Mouse (Mus musculus): ENCODE measurements at regions not wholly inside any gene's neighbourhood (a gene's known extent, or its start where the extent isn't known, plus 50 kb on each side); places are given as distances from the start of the nearest gene placed in this dataset.

- no peak for DNase-seq (ENCODE audit: low read depth)
Measured at GRCm38 (mm10) chr1:90506582-90506981, 96.2 kb upstream of the Cops8 start.

- DNase-seq (ENCODE audit: low read depth), result no peak
Measured at GRCm38 (mm10) chr1:90509371-90509770, 93.4 kb upstream of the Cops8 start.

DNA sequence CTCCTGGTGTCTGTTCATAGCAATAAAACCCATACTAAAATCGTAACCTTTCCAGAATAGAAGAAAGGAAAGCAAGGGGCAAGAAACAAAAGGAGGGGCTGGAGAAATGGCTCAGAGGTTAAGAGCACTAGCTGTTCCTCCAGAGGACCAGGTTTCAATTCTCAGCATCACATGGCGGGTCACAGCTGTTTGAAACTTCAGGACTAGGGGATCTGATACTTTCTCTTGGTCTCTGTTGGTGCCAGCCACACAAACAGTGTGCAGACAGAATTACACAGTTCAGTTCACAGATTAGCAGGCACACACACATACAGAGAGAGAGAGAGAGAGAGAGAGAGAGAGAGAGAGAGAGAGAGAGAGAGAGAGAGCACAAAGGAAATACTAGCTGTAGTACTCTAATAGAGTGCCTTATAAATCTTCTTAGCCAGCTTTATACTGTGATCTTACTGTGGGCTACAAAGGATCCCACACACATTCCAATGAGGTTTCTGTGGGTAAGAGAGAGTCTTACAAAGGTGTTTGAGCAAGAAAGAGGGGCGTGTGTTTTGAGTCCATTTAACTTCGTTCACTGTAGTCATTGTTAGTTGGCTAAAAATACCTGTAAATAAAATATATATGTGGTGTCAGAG, 89.2 kb upstream of the Cops8 start:
- no peak for DNase-seq (ENCODE audit: low read depth)

GRCm38 (mm10) chr1:90514176-90514575, 88.6 kb upstream of the Cops8 start:
- no peak for DNase-seq (ENCODE audit: low read depth)

GRCm38 (mm10) chr1:90518584-90519265, 84.1 kb upstream of the Cops8 start:
- DNase-seq (ENCODE audit: low read depth), result no peak

DNA sequence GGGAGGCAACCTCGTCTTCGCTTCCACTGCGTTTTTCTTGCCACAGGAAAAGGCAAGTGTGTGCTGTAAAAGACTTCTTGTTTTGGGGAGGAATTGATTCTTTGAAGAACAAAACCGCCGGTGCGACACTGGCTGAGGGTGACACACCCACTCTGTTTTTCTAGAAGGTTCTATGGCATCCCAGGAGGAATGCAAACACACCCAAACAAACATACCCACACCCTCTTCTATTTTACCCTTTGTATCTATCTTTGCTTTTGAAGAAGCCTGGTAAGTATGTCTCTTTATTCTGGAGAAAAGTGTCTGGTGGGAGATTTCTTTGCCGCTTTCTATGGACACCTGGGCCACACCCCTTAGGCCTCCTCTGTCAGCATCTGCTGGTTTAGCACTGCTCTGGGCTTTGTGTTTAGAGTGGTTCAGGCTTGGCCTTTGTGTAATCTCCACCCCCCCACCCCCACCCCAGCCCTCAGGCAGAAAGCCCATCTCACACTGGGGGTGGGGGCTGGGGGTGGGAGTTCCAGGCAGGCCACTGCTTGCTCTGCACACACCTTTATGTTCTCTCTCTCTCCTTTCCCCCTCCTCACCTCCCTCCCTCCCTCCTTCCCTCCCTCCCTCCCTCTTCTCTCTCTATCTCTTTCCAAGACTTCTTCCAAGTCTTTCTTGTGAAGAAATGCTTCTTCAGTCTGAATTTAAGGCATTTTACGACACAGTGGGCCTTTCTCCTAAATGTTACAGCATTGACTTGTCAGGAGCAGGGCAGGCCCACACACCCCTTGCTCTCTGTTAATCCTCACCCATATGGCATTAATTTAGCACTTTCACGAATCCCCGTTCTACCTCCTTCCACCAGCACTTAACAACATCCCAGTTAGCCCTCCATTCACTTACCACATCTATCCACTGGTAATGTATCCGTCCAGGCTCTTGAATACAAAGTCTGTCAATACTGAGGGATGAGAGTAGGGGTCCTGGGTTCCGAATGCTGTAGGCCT, 83.2 kb upstream of the Cops8 start:
- no peak for DNase-seq (ENCODE audit: low read depth)

DNA sequence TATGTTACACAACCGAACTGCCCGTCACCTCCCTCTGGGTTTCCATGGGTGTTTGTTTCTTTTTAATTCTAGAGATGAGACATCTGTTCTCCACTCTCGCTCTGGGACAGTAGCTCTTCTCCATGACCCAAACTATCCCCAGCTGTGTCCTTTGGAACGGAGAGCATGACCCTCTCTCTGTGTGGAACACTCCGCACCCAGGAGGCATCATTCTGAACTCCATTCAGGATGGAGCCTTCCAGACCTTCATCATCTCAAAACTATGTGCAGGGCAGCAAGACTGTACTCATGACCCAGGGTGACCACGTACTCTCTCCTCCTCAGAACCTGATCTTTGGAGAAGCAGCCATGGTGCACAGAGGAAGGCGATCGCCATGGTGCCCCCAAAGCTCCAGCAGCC, 80.5 kb upstream of the Cops8 start:
- no peak for DNase-seq (ENCODE audit: low read depth)

- DNase-seq (ENCODE audit: low read depth), result no peak
Measured at GRCm38 (mm10) chr1:90524641-90525220, 78.0 kb upstream of the Cops8 start.

- DNase-seq (ENCODE audit: low read depth), result no peak
Measured at GRCm38 (mm10) chr1:90526311-90526710, 76.5 kb upstream of the Cops8 start.

- no peak for DNase-seq (ENCODE audit: low read depth)
Measured at GRCm38 (mm10) chr1:90527947-90528717, 74.6 kb upstream of the Cops8 start.

DNA sequence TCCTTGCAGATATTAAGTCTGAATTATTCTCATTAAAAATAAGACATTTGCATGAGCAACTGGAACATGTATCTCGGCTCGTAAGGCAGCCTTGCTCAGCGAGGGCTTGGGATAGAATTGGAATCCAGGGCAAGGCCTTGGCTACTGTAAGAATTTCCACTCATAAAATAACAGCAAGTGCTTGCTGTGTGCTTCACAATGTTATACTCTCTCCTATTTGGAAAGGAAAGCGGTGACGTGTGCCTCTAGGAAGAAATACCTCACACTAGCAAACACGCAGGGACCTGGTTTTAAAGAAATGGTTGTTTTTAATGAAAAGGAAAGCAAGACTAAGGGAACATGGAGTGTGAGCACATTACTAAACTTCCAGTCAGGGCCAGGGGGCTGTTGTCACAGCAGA, 69.3 kb upstream of the Cops8 start:
- no peak for DNase-seq (ENCODE audit: low read depth)

DNA sequence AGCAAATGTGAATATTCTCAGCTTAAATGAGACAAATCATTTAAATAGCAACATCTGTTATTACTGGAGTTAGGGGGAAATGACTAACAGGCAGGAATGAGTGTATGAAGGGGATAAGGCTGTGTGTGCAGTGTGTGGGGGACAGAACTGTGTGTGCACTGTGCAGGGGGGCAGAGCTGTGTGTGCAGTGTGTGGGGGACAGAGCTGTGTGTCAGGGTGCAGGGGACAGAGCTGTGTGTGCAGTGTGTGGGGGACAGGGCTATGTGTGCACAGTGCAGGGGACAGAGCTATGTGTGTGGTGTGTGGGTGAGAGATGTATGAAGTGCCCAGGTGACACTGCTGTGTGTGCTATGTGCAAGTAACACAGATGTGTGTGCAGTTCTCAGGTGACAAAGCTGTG, 66.7 kb upstream of the Cops8 start:
- DNase-seq (ENCODE audit: low read depth), result no peak

DNA sequence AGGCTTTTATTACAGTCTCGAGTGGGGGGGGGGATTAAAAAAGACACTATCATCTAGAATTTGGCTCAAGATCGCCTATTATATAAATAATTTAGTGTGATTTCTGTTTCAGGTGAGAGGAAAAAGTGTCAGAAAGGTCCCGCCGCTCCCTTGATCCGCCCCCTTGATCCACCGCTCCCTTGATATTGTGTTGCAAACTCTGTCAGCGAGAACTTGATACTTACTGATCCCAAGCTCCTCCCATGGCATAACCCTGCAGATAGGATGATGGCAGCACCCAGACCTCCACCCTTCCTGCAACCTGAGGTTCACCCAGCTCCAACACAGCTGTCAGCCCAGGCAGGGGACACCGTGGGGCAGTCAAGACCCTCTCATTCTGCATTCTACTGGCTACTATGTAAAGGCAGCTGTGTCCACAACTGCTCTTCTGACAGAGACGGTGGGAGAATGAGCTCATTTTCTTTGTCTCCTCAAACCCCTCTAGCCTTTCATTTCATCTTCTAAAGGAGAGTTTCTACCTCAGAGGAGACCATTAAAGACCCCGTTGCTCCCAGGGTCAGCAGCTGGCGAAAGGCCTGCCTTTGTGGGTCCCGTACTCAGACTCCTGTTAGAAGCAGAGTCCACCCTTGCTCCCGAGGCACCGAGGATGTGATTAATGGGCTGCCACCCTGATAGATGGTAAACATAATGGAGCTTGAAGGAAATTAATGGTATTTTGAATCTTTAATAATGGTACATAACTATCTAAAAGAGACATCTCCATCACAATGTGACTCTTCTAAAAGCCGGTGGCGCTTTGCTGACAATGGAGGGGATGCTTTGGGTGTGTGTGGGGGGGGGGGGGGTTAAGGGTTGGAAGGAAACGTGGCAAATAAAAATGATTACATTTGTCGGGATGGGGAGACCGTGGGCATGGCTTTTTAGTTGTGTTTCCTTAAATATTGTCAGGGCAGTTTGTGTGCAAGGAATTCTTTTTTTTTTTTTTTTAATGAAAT, 58.7 kb upstream of the Cops8 start:
- no peak for DNase-seq (ENCODE audit: low read depth)

DNA sequence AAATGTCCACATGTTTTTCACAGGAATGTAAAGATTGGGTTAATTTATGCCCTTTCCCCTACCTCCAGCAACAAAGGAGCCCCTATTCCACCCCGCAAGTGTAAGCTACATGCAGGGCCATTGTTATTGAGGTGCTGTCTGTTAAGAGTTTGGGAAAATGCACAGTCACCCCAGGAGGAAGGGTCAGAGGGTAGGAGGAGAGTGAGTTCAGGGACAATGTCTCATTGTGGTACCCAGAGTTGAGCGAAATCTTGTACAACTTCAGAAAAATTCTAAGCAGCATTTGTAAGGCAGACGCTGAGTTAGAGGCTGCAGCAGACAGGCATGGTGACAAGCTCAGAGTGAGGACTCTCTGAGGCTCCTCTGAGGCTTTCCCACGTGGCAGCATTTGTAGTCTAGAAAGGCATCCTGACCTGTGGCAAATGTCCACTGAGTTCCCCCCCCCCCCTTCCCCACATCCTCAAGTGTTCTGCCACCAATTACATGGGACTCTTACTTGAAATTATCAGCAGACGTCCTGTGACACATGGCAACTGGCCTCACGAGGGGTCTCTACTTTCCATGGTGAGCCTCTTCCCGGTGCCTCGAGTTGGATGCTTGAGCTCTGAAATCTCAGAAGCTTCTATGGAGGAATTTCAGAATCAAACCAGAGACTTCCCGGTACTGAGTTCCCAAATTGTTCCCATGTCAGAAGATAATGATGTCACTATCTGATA, 57.8 kb upstream of the Cops8 start:
- no peak for DNase-seq (ENCODE audit: low read depth)

DNA sequence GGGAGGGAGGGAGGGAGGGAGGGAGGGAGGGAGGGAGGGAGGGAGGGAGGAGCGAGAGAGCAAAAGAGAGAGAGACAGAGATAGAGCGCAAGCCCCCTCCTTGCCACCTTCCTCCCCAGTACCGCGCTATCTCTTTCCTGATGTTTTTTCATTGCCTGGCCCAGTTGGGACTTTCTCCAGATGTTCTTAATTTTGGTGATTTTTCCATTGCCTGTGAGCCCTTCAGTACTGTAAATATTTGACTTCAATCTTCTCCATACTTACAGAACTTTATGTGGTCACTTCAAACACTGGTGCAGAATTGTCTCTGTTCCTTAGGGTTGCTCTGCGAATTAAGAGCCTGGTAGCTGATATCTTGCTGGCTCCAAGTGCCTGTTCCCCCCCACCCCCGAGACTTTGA, 50.1 kb upstream of the Cops8 start:
- DNase-seq (ENCODE audit: low read depth), result no peak

Measured in c-Kit-positive CD71-positive TER-119-negative erythroid progenitor cells, embryonic 14.5 days (primary cell).